17 mouse cellular contexts compared by ENCODE assay signal in the genomic region with DNA sequence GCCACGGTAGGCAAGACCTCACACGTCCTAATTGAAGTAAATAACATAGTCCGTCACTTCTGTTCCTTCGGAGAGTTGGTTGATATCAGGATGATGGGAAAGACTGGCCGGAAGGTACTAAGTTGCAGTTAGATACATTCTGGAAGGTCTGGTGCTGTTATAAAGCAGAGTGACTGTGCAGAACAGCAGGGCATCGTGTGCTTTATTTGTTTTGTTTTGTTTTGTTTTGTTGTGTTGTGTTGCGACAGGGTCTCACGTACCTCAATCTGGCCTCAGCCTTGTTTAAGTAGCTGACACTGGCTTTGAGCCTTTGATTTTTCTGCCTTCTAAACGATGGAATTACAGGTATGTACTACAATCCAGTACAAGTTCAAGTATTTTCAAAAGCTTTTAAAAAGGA. TPM values are rescaled to one million over a fixed set of nuclear protein-coding genes. Genes with fewer than 3 reads are reported as not detected.
"Had no signal": no experiment of that assay in that cellular context is flagged by ENCODE, and none has a peak within 500 bp of the region (broad histone marks: within the 10 kb centered on the region; RNA-seq: fewer than 3 reads in every experiment).

No protein-coding gene starts in this region.

- DNase-seq: right cerebral cortex, adult 18-20 months; right cerebral cortex, postnatal 14 days; right cerebral cortex, postnatal 25 days; right cerebral cortex, postnatal 4 days; spleen, adult 18-20 months; thymus, adult 18-20 months; thymus, postnatal 25 days; thymus, postnatal 36 days had no signal

- H3K4me2 ChIP-seq: neural tube, embryonic 13.5 days; neural tube, embryonic 15.5 days; stomach, embryonic 15.5 days had no signal

- H3K9ac ChIP-seq: neural tube, embryonic 13.5 days; neural tube, embryonic 15.5 days; stomach, embryonic 15.5 days had no signal

- H3K27me3 ChIP-seq: neural tube, embryonic 13.5 days; neural tube, embryonic 15.5 days; stomach, embryonic 15.5 days had no signal

- H3K36me3 ChIP-seq: neural tube, embryonic 13.5 days; neural tube, embryonic 15.5 days; stomach, embryonic 15.5 days had no signal

- H3K9me3 ChIP-seq: neural tube, embryonic 13.5 days; neural tube, embryonic 15.5 days; stomach, embryonic 15.5 days had no signal

- H3K4me1 ChIP-seq: neural tube, embryonic 13.5 days; neural tube, embryonic 15.5 days; stomach, embryonic 15.5 days had no signal

- H3K27ac ChIP-seq: neural tube, embryonic 13.5 days; neural tube, embryonic 15.5 days; stomach, embryonic 15.5 days; stomach, postnatal 0 days had no signal

- H3K4me3 ChIP-seq: neural tube, embryonic 13.5 days; neural tube, embryonic 15.5 days; stomach, embryonic 15.5 days had no signal

RNA-seq across cellular contexts. Expression of a gene that starts 26.0 kb away (rescaled TPM):
- total RNA-seq: neutrophil, adult 5-6 weeks had no signal
- polyA plus RNA-seq: neural tube, embryonic 14.5 days; spleen, adult 2 months; stomach, embryonic 14.5 days; stomach, embryonic 15.5 days; stomach, embryonic 16.5 days; stomach, postnatal 0 days had no signal
